Mouse (Mus musculus) ovary, postnatal 36 days (tissue): Measurements from ENCODE around the gene Ebf1.

Experiments used
- DNase-seq: peaks from one replicate; pipeline ENCODE4 v3.0.0; 2022; ENCODE audit warnings: low spot score, mixed read lengths

Ebf1 gene

GRCm38 (mm10) chr11:44784255-44785029 lies 167.3 kb downstream of the Ebf1 start:
- DNase-seq, result no peak

GRCm38 (mm10) chr11:44785063-44785462 lies 167.9 kb downstream of the Ebf1 start:
- DNase-seq, result no peak

GRCm38 (mm10) chr11:44785479-44785878 lies 168.4 kb downstream of the Ebf1 start:
- DNase-seq, result no peak

- no peak for DNase-seq
Observed at GRCm38 (mm10) chr11:44788003-44788402, 170.9 kb downstream of the Ebf1 start.

- DNase-seq, result no peak
Observed at GRCm38 (mm10) chr11:44792816-44793215, 175.7 kb downstream of the Ebf1 start.

GRCm38 (mm10) chr11:44794883-44795282 lies 177.8 kb downstream of the Ebf1 start:
- no peak for DNase-seq

GRCm38 (mm10) chr11:44795767-44796166 lies 178.7 kb downstream of the Ebf1 start:
- no peak for DNase-seq

- no peak for DNase-seq
Observed at GRCm38 (mm10) chr11:44798270-44798669, 181.2 kb downstream of the Ebf1 start.

- DNase-seq, result no peak
Observed at GRCm38 (mm10) chr11:44804046-44804445, 186.9 kb downstream of the Ebf1 start.

- no peak for DNase-seq
Observed at GRCm38 (mm10) chr11:44806589-44806988, 189.5 kb downstream of the Ebf1 start.

GRCm38 (mm10) chr11:44808855-44809546 lies 191.9 kb downstream of the Ebf1 start:
- no peak for DNase-seq

- DNase-seq, result no peak
Observed at GRCm38 (mm10) chr11:44811007-44811406, 193.9 kb downstream of the Ebf1 start.

GRCm38 (mm10) chr11:44812193-44812746 lies 195.2 kb downstream of the Ebf1 start:
- DNase-seq, result no peak

- no peak for DNase-seq
Observed at GRCm38 (mm10) chr11:44813534-44813933, 196.4 kb downstream of the Ebf1 start.

GRCm38 (mm10) chr11:44814847-44815246 lies 197.7 kb downstream of the Ebf1 start:
- DNase-seq, result no peak

- no peak for DNase-seq
Observed at GRCm38 (mm10) chr11:44815991-44816390, 198.9 kb downstream of the Ebf1 start.

GRCm38 (mm10) chr11:44822312-44822711 lies 205.2 kb downstream of the Ebf1 start:
- DNase-seq, result no peak

GRCm38 (mm10) chr11:44832227-44832939 lies 215.3 kb downstream of the Ebf1 start:
- no peak for DNase-seq

GRCm38 (mm10) chr11:44832940-44833254 lies 215.8 kb downstream of the Ebf1 start:
- no peak for DNase-seq

GRCm38 (mm10) chr11:44833351-44833996 lies 216.4 kb downstream of the Ebf1 start:
- DNase-seq, result no peak

GRCm38 (mm10) chr11:44835166-44835565 lies 218.0 kb downstream of the Ebf1 start:
- no peak for DNase-seq

GRCm38 (mm10) chr11:44837592-44837991 lies 220.5 kb downstream of the Ebf1 start:
- no peak for DNase-seq
